Mouse (Mus musculus): Measurements from ENCODE around the gene Ttc33.

The Ttc33 gene

GRCm38 (mm10) chr15:5241304-5242201 is 56.2 kb downstream of the Ttc33 start:
- DNase-seq (ENCODE audit: low read depth) = no peak

GRCm38 (mm10) chr15:5242241-5243035 is 57.1 kb downstream of the Ttc33 start:
- DNase-seq (ENCODE audit: low read depth) = no peak

GRCm38 (mm10) chr15:5243036-5243958 is 58.0 kb downstream of the Ttc33 start:
- DNase-seq (ENCODE audit: low read depth) = no peak

- no peak for DNase-seq (ENCODE audit: low read depth)
Observed at GRCm38 (mm10) chr15:5243959-5244905, 58.9 kb downstream of the Ttc33 start, which contains the start of gene Ptger4. Ptger4 (minus strand) TSS chr15:5244187.

GRCm38 (mm10) chr15:5250182-5250581 is 64.9 kb downstream of the Ttc33 start:
- peak; percentile 46 for DNase-seq (ENCODE audit: low read depth)

- no peak for DNase-seq (ENCODE audit: low read depth)
Observed at GRCm38 (mm10) chr15:5260183-5260582, 74.9 kb downstream of the Ttc33 start.

- no peak for DNase-seq (ENCODE audit: low read depth)
Observed at GRCm38 (mm10) chr15:5261004-5261403, 75.7 kb downstream of the Ttc33 start.

GRCm38 (mm10) chr15:5262095-5262667 is 76.9 kb downstream of the Ttc33 start:
- DNase-seq (ENCODE audit: low read depth) = no peak

GRCm38 (mm10) chr15:5262874-5263504 is 77.7 kb downstream of the Ttc33 start:
- no peak for DNase-seq (ENCODE audit: low read depth)

- no peak for DNase-seq (ENCODE audit: low read depth)
Observed at GRCm38 (mm10) chr15:5266095-5266494, 80.8 kb downstream of the Ttc33 start.
